Mouse (Mus musculus) adrenal gland, postnatal 4 days (tissue): ENCODE data around the gene Bcam. TPM values are rescaled to one million over a fixed set of nuclear protein-coding genes. Genes with fewer than 3 reads are reported as not detected.

ENCODE experiments used
- DNase-seq, 2 experiments: peaks; one replicate each; pipeline ENCODE4 v3.0.0; 2021 to 2022; ENCODE audit warnings: low spot score in 2 of 2, mixed read lengths in 2 of 2
- total RNA-seq, 2 experiments: library from RNA; stranded (reverse); gene quantifications; 2 replicates each; pipeline ENCODE4 v1.2.3; 2021

Bcam gene
- total RNA-seq, 2 experiments from 2014 or later = 59.8 to 84.7 TPM

DNA sequence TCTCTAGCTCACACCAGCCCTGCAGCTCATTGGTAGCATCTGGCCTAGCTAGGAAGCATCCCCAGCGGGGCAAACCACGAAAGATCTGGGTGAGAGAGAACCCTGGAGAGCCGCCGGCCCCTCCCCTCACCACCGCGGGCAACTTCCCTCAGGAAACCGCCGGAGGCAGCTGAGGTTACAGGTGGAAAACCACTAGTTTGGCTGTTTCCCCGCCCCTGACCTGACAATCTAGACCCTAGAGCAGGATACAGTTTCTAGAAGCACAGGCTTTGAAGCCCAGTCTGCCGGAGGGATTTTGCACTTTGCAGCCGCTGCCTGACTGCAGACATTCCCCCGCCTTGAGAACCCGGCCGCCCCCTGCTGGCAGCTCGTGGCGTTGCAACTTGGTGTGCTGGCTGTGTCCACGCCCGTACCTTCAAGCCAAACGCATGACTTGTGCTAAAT is 19.1 kb upstream of the Bcam start:
- peak; percentile 90 for DNase-seq

DNA sequence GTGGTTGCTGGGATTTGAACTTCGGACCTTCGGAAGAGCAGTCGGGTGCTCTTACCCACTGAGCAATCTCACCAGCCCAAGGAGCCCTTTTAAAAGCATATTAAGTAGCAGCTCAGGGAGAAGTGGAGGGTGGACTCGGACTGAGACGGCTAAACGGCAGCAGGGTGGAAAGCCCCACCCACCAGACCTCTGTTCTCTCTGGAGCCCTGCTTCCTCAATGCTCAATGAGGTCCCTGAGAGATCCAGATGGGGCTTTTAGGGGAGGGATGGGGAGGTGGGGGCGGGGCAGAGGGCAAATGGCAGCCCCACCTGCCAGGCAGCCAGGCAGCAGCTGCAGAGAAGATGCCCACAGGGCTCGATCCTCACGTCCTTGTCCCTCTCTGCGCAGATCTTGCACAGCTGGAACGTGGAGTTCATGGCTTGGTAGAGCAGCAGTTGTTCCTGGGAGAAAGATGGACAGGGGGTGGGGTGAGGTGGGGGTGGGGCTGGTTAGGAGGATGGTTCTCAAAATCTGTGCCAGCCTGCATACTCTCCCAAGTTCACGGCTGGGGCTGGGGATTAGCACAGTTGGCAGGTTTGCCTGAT is 15.2 kb upstream of the Bcam start:
- no peak for DNase-seq

DNA sequence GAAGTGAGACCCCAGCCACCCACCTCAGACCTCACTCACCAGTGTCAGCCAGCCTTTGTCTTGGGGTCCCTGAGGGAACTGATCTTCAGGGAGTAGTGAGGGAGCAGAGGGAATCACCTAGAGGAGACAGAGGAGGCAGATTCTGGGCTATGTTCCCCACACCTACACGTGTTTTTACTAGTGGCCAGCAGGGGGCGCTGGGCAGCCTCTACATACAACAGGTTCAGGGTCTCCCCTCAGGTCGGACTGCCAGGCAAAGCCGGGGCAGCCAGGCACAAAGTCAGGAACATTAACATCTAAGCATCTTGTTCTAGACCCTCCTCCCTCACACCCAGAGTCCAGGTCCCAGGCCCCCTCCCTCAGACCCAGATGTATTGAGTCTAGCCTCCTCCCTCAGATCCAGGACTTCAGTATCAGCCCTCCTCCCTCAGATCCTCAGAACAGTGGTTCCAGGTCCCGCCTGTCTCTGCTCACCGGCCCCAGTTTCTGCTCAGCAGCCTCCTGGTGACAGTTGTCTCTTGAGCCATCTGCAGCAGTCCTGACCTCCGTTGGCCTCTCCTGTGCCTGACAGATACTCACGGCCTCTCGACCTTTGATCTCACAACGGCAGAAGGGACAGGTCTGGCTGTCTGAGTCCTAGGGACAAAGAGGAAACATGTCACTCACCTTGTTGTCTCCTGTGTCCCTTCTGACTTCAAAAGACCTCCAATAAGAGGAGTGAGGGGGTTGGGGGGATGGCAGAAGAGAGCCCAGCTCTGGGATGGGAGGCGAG is 14.1 kb upstream of the Bcam start:
- no peak for DNase-seq

DNA sequence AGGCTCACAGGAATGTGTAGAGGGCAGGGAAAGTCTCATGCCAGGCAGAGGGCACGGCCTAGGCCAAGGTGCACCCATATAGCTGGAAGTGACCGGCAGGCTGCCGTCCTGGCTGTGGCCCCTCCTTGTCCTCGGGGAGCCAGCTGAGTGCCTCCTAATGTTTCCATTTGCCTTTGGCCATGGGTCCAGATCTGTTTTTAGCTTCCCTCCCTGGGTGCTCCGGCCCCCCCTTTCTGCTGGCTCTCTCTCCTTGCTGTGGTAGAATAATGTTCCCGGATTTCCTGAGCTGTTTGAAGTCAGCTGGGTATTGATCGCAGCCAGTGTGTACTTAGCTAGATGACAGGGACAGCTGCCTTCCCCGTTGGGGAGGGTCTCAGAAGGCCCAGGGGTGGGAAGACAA is 12.8 kb upstream of the Bcam start:
- no peak for DNase-seq

DNA sequence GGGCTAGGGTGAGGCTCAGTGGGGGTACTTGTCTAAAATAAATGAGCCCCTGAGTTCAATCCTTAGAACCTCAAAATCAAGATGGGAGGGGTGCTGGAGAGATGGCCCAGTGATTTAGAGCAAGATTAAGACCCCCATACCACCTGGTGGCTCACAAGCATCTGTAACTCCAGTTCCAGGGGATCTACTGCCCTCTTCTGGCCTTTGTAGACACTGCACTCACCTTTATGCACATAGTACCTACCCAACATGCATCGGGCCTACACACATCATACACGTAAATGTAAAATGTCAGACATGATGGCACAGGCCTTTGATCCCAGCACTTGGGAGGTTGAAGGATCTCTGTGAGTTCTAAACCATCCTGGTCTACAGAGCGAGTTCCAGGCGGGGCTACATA is 11.8 kb upstream of the Bcam start:
- DNase-seq = no peak

DNA sequence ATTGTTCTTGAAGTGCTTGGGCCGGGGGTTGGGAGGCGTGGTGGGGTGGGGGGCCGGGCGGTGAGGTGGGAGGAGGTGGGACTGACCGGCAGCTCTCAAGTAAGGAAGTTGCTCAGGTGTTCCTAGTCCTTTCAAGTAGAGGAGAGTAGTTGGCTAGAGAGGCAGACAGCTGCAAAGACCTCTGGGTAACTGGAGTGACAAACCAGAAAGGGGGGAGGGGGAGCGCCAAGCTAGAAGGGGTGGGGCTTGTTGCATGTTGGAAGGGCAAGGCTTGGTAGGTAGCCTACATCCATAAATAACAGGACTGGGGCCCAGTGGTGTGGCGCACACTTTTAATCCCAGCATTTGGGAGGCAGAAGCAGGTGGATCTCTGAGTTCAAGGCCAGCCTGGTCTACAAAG is 10.9 kb upstream of the Bcam start:
- DNase-seq = no peak

DNA sequence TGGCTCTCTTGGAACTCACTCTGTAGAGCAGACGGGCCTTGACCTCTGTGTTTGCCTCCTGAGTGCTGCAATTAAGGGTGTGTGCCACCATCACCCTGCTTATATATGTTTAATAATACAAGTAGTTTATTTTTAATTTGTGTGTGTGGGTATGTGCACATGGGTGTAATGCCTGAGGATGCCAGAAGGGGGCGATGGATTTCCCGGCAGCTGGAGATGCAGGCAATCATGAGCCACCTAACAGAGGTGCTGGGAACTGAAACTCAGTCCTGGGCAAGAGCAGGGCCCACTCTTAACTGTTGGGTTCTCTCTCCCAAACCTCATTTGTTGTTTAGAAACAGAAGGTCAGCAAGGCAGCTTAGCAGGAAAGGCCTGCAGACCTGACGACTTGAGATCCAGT is 9.1 kb upstream of the Bcam start:
- DNase-seq = no peak

DNA sequence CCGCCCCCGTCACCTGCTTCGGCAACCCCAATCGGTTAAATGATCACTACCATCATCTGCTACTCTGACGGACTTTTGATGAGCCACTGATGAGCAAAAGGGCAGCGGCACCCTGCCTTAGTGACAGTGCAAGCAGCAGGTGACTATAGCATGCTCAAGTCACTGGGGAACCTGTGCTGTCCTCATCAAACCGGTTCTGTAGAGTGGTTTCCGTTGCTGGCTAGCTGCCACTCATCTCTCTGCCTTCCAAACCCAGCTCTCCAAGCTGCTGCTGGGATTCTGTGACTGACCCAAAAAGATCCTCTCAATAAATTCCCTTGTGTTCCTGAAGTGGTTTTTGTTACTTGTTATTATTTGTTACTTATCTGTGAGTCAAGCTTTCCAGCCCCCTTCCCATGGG is 7.8 kb upstream of the Bcam start:
- DNase-seq = no peak

DNA sequence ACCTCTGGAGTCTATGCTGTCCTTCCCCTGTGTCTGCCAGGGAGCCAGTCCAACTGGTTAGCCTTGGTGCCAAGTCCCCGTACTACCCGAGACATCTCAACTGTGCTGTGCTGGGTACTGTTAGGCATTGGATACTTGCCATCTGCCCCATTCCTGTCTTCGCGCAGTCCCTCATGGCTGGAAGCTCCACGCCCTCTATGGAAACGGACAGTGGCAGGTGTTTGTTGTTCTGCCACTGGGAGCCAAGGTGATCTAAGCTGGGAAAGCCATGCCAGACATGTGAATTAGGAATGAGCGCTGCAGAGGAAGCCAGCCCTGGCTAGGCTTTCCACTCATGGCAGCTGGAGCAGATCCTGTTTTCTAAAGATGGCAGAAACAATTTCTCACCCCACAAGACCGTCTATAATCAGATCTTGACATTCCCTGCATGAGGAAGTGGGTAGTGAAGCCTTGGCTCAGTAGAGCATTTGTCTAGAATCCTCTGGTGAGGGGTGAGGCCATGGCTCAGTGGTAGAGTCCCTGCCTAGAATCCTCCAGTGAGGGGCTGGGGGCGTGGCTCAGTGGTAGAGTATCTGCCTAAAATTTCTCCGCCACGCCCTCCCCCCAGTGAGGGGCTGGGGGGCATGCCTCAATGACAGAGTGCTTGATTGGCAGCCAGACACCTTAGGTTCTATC is 6.4 kb upstream of the Bcam start:
- DNase-seq = no peak

DNA sequence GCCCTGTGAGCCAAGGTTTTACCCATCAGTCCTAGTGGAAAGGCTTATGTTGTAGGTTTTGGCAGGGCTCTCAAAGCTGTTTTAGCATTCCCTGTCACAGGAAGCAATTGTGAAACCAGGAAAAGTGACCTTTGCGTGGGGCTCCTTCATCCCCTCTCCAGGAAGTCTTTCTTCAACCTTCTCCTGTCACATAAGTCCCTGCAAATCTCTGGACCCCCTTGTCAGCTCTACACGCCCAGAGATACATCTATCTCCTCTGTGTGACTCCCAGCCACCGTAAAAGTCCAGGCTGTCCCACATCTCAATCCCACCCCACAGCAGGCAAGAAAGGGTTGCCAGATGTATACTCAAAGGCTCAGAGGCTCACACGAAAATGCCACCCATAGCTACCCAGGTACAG is 866 bp upstream of the Bcam start:
- no peak for DNase-seq

DNA sequence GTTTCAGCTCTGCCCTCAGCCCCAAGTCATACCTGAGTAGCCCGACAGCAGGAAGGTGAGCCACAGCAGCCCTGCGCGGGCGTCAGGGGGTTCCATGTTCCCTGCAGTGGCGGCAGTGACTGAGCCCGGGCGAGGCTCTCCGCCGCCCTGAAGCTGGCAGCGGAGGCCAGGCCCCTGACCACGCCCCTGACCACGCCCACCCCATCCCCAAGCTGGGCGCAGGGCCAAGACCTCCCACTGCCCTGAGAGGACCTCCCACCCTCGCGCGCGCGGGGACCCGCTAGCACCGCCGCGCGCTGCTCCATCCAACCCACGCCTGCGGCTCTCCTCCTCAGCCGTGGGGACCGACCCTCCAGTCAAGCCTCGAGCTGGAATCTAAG is 451 bp downstream of the Bcam start:
- DNase-seq = peak; percentile 68 to 72

DNA sequence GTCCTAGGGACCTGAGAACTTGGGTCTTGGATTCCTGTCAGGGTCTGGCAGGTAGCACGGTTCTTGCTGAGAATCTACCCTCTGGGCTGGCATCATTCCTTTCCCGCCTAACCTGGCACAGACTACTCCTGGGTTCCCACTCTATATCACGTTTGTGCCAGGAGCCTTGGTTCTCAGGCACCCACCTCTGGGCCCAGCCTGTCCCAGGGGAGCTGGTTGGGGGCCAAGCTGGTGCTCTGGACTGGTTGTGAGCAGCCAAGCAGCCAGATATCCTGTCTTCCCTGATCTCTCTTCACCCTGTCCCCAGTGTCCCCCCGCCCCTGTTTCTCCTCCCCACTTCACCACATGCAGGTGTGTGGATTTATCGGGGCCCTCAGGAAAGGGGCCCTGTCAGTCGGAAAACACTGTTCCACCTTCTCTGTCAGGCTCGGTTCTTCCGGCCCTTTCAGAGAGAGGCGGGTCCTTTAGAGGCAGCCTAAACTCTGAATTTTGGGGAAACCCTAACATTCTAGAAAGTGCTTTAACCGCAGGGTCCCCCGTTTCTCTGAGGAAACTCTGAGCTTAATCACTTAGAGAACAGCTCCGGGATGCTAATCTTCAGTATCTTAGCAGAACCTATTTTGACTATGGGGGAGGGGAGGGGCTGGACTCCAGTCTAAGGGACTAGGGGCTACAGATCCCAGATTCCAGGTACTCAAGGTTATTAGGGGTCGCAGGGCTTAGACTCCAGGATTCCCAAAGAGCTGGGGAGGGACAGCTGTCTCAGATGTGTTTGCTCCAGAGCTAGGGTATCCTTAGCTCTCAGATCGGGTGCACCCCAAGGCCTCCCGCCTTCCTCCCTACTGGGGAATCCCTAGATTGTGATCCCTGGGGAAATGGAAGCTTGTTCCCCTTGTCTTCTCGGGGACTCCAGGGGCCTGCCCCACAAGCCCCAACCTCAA is 1.1 kb downstream of the Bcam start:
- DNase-seq = no peak

DNA sequence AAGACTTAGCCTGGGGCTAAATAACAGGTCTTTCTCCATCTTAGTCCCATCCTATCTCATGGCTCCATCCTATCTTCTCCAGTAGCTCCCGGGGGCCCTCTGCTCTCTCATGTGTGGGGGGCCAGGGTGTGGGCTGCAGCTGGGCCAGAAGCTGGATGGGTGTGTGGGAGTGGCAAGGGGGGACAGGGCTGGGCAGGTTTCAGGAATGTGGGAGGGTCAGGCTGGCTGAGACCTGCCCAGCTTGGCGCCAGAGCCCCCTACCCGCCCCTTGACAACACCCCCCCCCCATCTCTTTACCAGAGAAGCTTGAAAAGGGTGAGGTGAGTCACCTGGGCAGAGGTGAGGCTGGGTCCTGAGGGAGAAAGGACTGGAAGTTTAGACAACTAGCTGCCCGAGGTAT is 1.8 kb downstream of the Bcam start:
- DNase-seq = no peak

DNA sequence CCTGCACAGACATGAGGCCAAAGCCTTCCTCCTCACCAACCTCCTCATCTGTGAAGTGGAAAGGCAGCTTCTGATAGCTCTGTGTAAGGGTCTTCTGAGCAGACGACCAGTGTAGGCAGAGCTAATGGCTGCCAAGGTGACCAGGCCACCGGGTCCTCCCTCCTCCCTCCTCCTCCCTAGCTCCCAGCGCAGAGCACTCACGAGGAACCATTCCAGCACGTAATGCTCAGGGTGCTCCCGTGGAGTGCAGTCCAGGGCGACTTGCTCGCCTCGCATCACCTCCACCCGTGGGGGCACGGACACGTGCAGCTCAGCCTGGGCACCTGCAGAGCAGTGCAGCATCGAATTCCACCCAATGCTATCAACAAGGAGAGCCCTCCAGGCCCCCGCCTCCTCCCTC is 2.6 kb downstream of the Bcam start:
- DNase-seq = no peak

DNA sequence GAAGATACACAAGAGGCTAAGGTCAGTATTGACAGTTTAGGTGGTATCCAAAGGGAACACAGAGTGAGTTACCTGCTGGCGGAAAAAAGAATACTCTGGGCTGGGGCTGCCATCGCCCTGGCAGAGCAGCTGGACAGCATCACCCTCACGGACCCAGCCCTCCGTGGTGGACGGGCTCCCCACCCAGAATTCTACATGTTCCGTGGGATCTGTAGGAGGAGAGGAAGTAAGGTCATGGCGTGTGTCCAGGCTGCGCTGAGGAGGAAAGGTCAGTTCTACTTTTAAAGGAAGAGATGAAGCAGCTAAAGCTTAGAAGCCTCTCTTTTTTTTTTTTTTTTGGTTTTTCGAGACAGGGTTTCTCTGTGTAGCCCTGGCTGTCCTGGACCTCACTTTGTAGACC is 6.2 kb downstream of the Bcam start:
- no peak for DNase-seq

DNA sequence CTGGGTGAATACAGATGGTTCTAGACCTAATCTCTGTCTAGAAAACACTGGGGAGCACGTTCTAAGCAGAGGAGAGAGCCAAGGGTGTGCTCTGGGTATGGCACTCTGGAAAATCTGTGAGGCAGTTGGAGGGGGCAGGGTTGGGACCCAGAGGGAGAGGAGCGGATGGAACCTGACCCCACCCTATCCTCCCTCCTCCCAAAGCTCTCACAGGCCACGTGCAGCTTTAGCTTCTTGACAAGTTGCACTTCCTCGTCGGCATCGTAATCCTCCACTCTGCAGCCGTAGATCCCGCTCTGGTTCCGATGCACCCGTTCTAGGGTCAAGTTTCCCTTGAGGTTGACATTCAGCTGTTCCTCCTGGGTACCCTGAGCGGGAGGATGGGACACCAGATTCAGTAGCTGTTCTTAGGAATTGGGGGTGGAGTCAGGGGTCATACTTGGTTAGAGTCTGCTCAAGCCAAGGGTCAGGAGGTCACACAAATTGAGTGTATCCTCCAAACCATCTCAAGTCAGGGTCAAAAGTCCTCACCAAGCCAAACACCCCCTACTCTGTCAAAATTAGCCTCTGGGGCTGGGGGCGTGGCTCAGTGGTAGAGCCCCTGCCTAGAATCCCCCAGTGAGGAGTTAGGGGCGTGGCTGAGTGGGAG is 6.9 kb downstream of the Bcam start:
- DNase-seq = no peak

DNA sequence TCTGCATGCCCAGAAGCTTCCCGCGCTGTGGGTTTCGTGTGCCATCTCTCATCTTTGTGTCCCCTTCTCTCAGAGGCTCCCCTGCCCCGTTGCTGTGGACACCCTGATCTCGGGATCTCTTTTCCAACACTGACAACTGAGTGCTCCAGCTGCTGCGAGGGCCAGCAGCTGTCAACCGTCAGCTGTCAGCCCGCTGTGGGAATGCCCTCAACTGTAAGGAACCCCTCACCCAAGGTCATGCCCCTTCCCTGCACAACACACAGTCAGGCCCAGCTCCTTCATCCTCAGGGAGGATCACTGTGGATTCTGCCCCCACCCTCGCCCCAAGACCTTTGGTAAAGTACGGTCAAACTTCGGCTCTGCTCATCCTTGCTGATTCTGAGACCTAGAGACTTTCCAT is 8.5 kb downstream of the Bcam start:
- no peak for DNase-seq

DNA sequence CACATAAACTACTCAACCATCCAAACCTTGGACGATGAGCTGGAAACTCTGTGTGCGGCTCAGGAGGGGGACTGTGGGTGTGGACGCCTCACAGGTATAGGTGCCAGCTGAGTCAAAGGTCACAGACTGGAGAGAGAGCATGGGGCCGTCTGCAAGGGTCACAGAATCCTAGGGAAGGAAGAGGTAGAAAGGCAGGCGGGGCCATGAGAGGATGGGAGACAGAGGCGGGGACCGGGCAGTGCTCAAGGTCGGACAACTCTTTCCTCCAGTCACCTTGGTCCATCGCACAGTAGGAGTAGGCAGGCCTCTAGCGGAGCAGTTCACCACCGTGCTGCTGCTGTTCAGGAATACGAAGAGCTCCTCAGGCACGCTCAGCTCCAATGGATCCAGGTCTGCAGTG is 10.8 kb downstream of the Bcam start:
- no peak for DNase-seq

DNA sequence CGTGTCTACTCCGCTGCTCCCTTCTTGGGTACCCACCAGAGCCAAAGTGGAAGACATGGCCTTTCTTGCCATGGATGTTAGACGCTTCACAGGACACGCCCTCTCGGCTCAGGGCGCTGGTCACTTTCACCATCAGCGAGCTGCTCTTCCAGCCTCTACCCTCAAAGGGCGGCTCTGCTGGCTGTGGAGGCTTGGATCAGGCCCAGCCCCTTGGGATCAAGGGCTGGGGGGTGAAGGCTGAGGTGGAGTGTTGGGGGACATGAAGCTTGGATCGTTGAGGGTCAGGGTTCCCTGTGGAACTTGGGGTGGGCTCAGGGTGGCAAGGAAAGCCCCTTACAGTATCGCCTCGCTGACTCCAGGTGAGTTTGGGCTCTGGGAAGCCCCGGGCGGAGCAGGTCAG is 12.2 kb downstream of the Bcam start:
- DNase-seq = no peak

DNA sequence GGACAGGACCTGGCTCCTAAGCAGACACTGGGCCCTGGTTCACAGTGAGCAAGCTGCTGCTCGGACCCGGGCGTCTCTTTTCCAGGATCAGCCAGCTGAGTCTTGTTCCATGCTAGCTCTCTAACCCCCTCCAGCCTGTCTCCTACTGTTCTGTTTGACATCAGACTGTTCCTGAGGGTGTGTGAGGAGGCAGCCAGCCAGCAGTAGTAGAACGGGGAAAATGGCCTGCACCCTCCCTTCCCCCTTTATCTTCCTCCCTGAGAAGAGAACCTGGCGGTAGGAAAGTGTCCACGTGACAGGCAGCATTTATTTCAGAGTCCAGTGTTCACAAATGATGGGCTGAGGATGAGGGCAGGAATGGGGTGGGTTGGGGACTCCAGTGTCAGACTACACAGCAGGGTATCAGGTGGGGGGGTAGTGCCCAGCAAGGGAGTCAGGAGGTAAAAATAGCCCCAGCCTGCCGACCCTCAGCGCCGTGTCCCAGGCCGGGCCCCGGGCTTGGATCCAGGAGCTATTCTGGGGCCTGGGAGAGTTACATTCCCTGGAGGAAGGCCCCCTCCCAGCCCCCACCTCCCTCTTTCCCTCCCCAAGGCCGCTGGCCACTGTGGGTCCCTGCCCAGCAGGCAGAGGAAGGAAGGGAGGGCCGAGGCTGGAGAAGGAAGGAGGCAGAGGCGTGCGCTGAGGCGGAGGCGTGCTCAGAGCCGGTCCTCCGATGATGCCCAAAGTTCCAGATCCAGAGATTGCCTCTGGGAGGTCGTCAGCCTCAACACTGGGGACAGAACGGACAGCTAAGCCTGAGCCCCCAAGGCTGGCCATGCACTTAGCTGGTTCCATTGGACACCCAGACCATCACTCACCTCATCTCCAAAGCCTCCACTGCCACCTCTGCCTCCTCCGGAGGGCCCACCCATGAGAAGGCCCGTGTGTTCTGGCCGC is 14.7 kb downstream of the Bcam start:
- no peak for DNase-seq
